Mouse (Mus musculus) G1E (cell line): ENCODE data around the gene Mta3. TPM values are rescaled to one million over a fixed set of nuclear protein-coding genes. Genes with fewer than 3 reads are reported as not detected.
"Not testable (repeated sequence)": the region's sequence is repeated elsewhere in the genome, so short reads cannot be mapped to it uniquely, and the experiment has no call there.

Experiments used
- ATAC-seq: 2 replicates; pipeline ENCODE4 v1.8.0; 2016; ENCODE audit warnings: mild to moderate bottlenecking; ENCODE audit not compliant: insufficient number of reproducible peaks, poor library complexity, low FRiP score, severe bottlenecking; ENCODE audit errors: extremely low read depth
- DNase-seq: peaks from one replicate; pipeline ENCODE4 v3.0.0; 2012; ENCODE audit warnings: low spot score
- H3K27me3 ChIP-seq: 2 replicates; pipeline ENCODE4 v1.6.1; 2012; ENCODE audit warnings: mild to moderate bottlenecking, low read length, inconsistent platforms; ENCODE audit not compliant: insufficient read depth
- H3K36me3 ChIP-seq: replicated peaks from 2 replicates; pipeline ENCODE3; 2012; ENCODE audit warnings: mild to moderate bottlenecking, inconsistent platforms
- H3K4me1 ChIP-seq: 2 replicates; pipeline ENCODE4 v1.6.1; 2012; ENCODE audit warnings: low read depth, low read length, inconsistent platforms, mixed read lengths; ENCODE audit not compliant: insufficient read depth
- H3K4me3 ChIP-seq: 2 replicates; pipeline ENCODE4 v1.5.1; 2012; ENCODE audit warnings: low read depth, mild to moderate bottlenecking, inconsistent platforms, low read length, moderate library complexity, mixed read lengths
- H3K9me3 ChIP-seq: replicated peaks from 2 replicates; pipeline ENCODE4 v1.6.1; 2012; ENCODE audit warnings: inconsistent platforms
- CTCF ChIP-seq: IDR thresholded peaks from 2 replicates; pipeline ENCODE4 v1.5.1; 2012; ENCODE audit warnings: low read depth, low read length, inconsistent platforms, mixed read lengths
- GATA1 ChIP-seq: IDR thresholded peaks from 2 replicates; pipeline ENCODE4 v1.6.1; 2012; ENCODE audit warnings: borderline replicate concordance, low read length, inconsistent platforms, mixed read lengths
- GATA2 ChIP-seq: IDR thresholded peaks from 2 replicates; pipeline ENCODE4 v1.6.1; 2012; ENCODE audit warnings: low read depth, low read length, inconsistent platforms, borderline replicate concordance
- POLR2AphosphoS5 ChIP-seq: IDR thresholded peaks from 2 replicates; pipeline ENCODE4 v1.6.1; 2012; ENCODE audit warnings: low read depth, low read length, inconsistent platforms; ENCODE audit not compliant: insufficient replicate concordance
- TAL1 ChIP-seq: conservative IDR thresholded peaks from 2 replicates; pipeline ENCODE4 v1.6.1; 2012; ENCODE audit warnings: low read depth, low read length, inconsistent platforms, mixed read lengths
- polyA plus RNA-seq: library from polyadenylated mRNA; stranded (reverse); fragments of >175 nt; gene quantifications from 2 replicates; pipeline ENCODE4 v1.2.3, GENCODE M21; 2012
- total RNA-seq, 2 experiments: library from RNA; stranded (forward) in 1 of 2; stranded (reverse) in 1 of 2; fragments of 200-1000 nt in 1 of 2; fragments of >200 nt in 1 of 2; fragmentation: Nextera tagmentation in 1 of 2; gene quantifications; 2 replicates each; pipeline ENCODE4 v1.2.3; 2014 to 2017

The Mta3 gene
- total and polyA plus RNA-seq, 3 experiments: 33.7 to 169 (median 126) TPM

- TF ChIP-seq POLR2AphosphoS5 (no peak), CTCF (no peak), GATA1 (no peak), GATA2 (no peak), TAL1 (no peak)
- Histone ChIP-seq H3K27me3 (no peaks in the 10 kb centered on the region), H3K9me3 (no peaks in the 10 kb centered on the region), H3K36me3 (peaks cover 38% of the 10 kb centered on the region), H3K4me3 (peak overlapping the region; percentile 76; the same call in 1 of the 2 replicates), H3K4me1 (peaks cover 63% of the 10 kb centered on the region)
- DNase-seq: no peak
- no peak for ATAC-seq
Observed at GRCm38 (mm10) chr17:83707372-83707771, 1.4 kb downstream of the Mta3 start.

- TF ChIP-seq CTCF (no peak), POLR2AphosphoS5 (no peak), TAL1 (no peak)
- H3K9me3 ChIP-seq: no peaks in the 10 kb centered on the region
- H3K4me1 ChIP-seq: peaks cover 63% of the 10 kb centered on the region
- peak overlapping the region; percentile 76; the same call in 1 of the 2 replicates for H3K4me3 ChIP-seq
- ATAC-seq (no peak), DNase-seq (no peak)
- H3K36me3 ChIP-seq: peaks cover 42% of the 10 kb centered on the region
- no peaks in the 10 kb centered on the region for H3K27me3 ChIP-seq
Observed at GRCm38 (mm10) chr17:83707846-83708245, 1.9 kb downstream of the Mta3 start.

GRCm38 (mm10) chr17:83708256-83708655, 2.3 kb downstream of the Mta3 start:
- no peak for ATAC-seq
- no peak for TF ChIP-seq CTCF
- no peak for TF ChIP-seq GATA2
- no peak for TF ChIP-seq POLR2AphosphoS5
- no peak for TF ChIP-seq TAL1
- TF ChIP-seq GATA1: no peak
- peaks cover 59% of the 10 kb centered on the region for H3K4me1 ChIP-seq

GRCm38 (mm10) chr17:83708891-83709290, 2.9 kb downstream of the Mta3 start:
- Histone ChIP-seq H3K9me3 (no peaks in the 10 kb centered on the region), H3K36me3 (peaks cover 48% of the 10 kb centered on the region), H3K27me3 (no peaks in the 10 kb centered on the region), H3K4me1 (peaks cover 53% of the 10 kb centered on the region), H3K4me3 (peak overlapping the region; percentile 51; the same call in 1 of the 2 replicates)
- no peak for DNase-seq
- TF ChIP-seq GATA2 (no peak), TAL1 (no peak), GATA1 (no peak), POLR2AphosphoS5 (no peak), CTCF (no peak)
- ATAC-seq: no peak

More at GRCm38 (mm10) chr17:83708256-83708655, 2.3 kb downstream of the Mta3 start:
- no peaks in the 10 kb centered on the region for H3K27me3 ChIP-seq
- no peaks in the 10 kb centered on the region for H3K9me3 ChIP-seq
- peak overlapping the region; percentile 76; the same call in 1 of the 2 replicates for H3K4me3 ChIP-seq
- peaks cover 44% of the 10 kb centered on the region for H3K36me3 ChIP-seq
- no peak for DNase-seq

- not testable (repeated sequence) for H3K27me3 ChIP-seq, H3K9me3 ChIP-seq, ATAC-seq, H3K4me3 ChIP-seq, DNase-seq
- peaks cover 52% of the 10 kb centered on the region for H3K36me3 ChIP-seq
- H3K4me1 ChIP-seq: peaks cover 49% of the 10 kb centered on the region
Observed at GRCm38 (mm10) chr17:83709517-83709916, 3.6 kb downstream of the Mta3 start.

GRCm38 (mm10) chr17:83710639-83711038, 4.7 kb downstream of the Mta3 start:
- Histone ChIP-seq H3K27me3 (no peaks in the 10 kb centered on the region), H3K4me1 (peaks cover 38% of the 10 kb centered on the region), H3K9me3 (no peaks in the 10 kb centered on the region), H3K36me3 (peaks cover 56% of the 10 kb centered on the region), H3K4me3 (no peak overlapping the region)
- ATAC-seq (no peak), DNase-seq (no peak)
- TF ChIP-seq POLR2AphosphoS5 (no peak), GATA2 (no peak), GATA1 (no peak), CTCF (no peak), TAL1 (no peak)

- Histone ChIP-seq H3K4me3 (no peak overlapping the region), H3K36me3 (peaks cover 72% of the 10 kb centered on the region), H3K9me3 (peaks cover 4% of the 10 kb centered on the region; the same call in 1 of the 2 replicates), H3K27me3 (no peaks in the 10 kb centered on the region), H3K4me1 (peaks cover 25% of the 10 kb centered on the region)
- no peak for ATAC-seq
- TF ChIP-seq POLR2AphosphoS5 (no peak), GATA1 (no peak), CTCF (no peak), GATA2 (no peak)
- DNase-seq: no peak
Observed at GRCm38 (mm10) chr17:83712341-83712740, 6.4 kb downstream of the Mta3 start.
